Mouse (Mus musculus) cerebral cortex, adult 2 months (tissue): ENCODE data around the gene Ttc19.

ENCODE experiments used
- WGBS: fragments of 180-500 bp; shearing (Covaris S2); methylation state at CpG from one replicate; pipeline ENCODE4 v1.1.7; 2018; 5-methylcytosine and 5-hydroxymethylcytosine counted together

Ttc19 gene

GRCm38 (mm10) chr11:62280675-62281600 is at the start of gene Ttc19, which contains the start of gene Zswim7:
TSS of gene Ttc19 (plus strand) at chr11:62281473.
TSS of gene Zswim7 (minus strand) at chr11:62281375.
- WGBS: under 1% methylated on average over 68 of the region's 68 CpGs

GRCm38 (mm10) chr11:62240631-62241261 is 40.5 kb upstream of the Ttc19 start:
- WGBS: 85% methylated on average over 12 of the region's 12 CpGs

- 78% methylated on average over 8 of the region's 8 CpGs for WGBS
Observed at GRCm38 (mm10) chr11:62243871-62244270, 37.4 kb upstream of the Ttc19 start.

- WGBS: 88% methylated on average over 4 of the region's 4 CpGs
Observed at GRCm38 (mm10) chr11:62244471-62244870, 36.8 kb upstream of the Ttc19 start.

GRCm38 (mm10) chr11:62247759-62248400 is 33.4 kb upstream of the Ttc19 start:
- WGBS: 37% methylated on average over 18 of the region's 18 CpGs

- under 1% methylated on average over 69 of the region's 69 CpGs for WGBS
Observed at GRCm38 (mm10) chr11:62248401-62249244, 32.6 kb upstream of the Ttc19 start, which contains the start of gene Adora2b. TSS of gene Adora2b (plus strand) at chr11:62248984.

- 6% methylated on average over 35 of the region's 35 CpGs for WGBS
Observed at GRCm38 (mm10) chr11:62249266-62250037, 31.8 kb upstream of the Ttc19 start.

GRCm38 (mm10) chr11:62251047-62251446 is 30.2 kb upstream of the Ttc19 start:
- WGBS: 64% methylated on average over 11 of the region's 11 CpGs

GRCm38 (mm10) chr11:62253380-62253779 is 27.9 kb upstream of the Ttc19 start:
- WGBS: 88% methylated on average over 5 of the region's 5 CpGs

- 62% methylated on average over 5 of the region's 5 CpGs for WGBS
Observed at GRCm38 (mm10) chr11:62259214-62259613, 22.1 kb upstream of the Ttc19 start.

GRCm38 (mm10) chr11:62263599-62263998 is 17.7 kb upstream of the Ttc19 start:
- 67% methylated on average over 7 of the region's 7 CpGs for WGBS

- whole genome bisulfite sequencing: 80% methylated on average over 7 of the region's 7 CpGs
Observed at GRCm38 (mm10) chr11:62264018-62264417, 17.3 kb upstream of the Ttc19 start.

- WGBS: 79% methylated on average over 7 of the region's 7 CpGs
Observed at GRCm38 (mm10) chr11:62265642-62266041, 15.6 kb upstream of the Ttc19 start.

GRCm38 (mm10) chr11:62266466-62267214 is 14.6 kb upstream of the Ttc19 start:
- WGBS: 84% methylated on average over 17 of the region's 17 CpGs

- WGBS: 85% methylated on average over 8 of the region's 8 CpGs
Observed at GRCm38 (mm10) chr11:62268381-62268780, 12.9 kb upstream of the Ttc19 start.

- WGBS: 66% methylated on average over 12 of the region's 12 CpGs
Observed at GRCm38 (mm10) chr11:62269097-62269496, 12.2 kb upstream of the Ttc19 start.

GRCm38 (mm10) chr11:62270851-62271250 is 10.4 kb upstream of the Ttc19 start:
- WGBS: 80% methylated on average over 5 of the region's 5 CpGs

GRCm38 (mm10) chr11:62277086-62277485 is 4.2 kb upstream of the Ttc19 start:
- 60% methylated on average over 8 of the region's 8 CpGs for WGBS

GRCm38 (mm10) chr11:62278027-62278426 is 3.2 kb upstream of the Ttc19 start:
- WGBS: 24% methylated on average over 5 of the region's 5 CpGs

GRCm38 (mm10) chr11:62281601-62281997 is 326 bp downstream of the Ttc19 start:
- under 1% methylated on average over 56 of the region's 57 CpGs for WGBS
